Mouse (Mus musculus): ENCODE measurements at regions not wholly inside any gene's neighbourhood (a gene's known extent, or its start where the extent isn't known, plus 50 kb on each side); places are given as distances from the start of the nearest gene placed in this dataset.
A peak's percentile ranks its signal among the peaks of the same experiment; 100 is the strongest.

- Histone ChIP-seq H3K9me3 (replicated peaks; ENCODE audit: insufficient read depth, low read length) (no peaks in the 10 kb centered on the region), H3K36me3 (ENCODE audit: control insufficient read depth in 1 of 2, insufficient read depth in 2 of 2, low read length in 2 of 2) (peaks cover 0 to 16% of the 10 kb centered on the region in 2 experiments; a peak in 2 of 4 replicates), H3K4me3 (ENCODE audit: control insufficient read depth in 1 of 2, insufficient read depth in 1 of 2, low read depth in 2 of 2, low read length in 2 of 2) (no peak overlapping the region), H3K27ac (ENCODE audit: control insufficient read depth, low read depth, low read length) (no peak overlapping the region), H3K9ac (ENCODE audit: control insufficient read depth, low read depth, low read length, poor library complexity, severe bottlenecking) (no peak overlapping the region), H3K79me2 (ENCODE audit: control insufficient read depth, insufficient read depth, low read length, poor library complexity) (no peaks in the 10 kb centered on the region), H3K27me3 (ENCODE audit: control insufficient read depth in 1 of 2, insufficient read depth in 2 of 2, low read length in 2 of 2) (no peaks in the 10 kb centered on the region; a peak in 1 of 4 replicates), H3K4me1 (ENCODE audit: control insufficient read depth in 1 of 2, insufficient read depth in 2 of 2, low read length in 2 of 2) (peaks cover 4 to 17% of the 10 kb centered on the region in 2 experiments; a peak in 3 of 4 replicates)
- TF ChIP-seq CTCF (IDR thresholded peaks at IDR 0.05 in 2 of 3, conservative IDR thresholded peaks at IDR 0.05 in 1 of 3; ENCODE audit: control insufficient read depth in 1 of 3, insufficient read depth in 1 of 3, low read depth in 2 of 3, low read length in 3 of 3, poor library complexity in 1 of 3, severe bottlenecking in 1 of 3) (peak; percentile 44 to 55 (median 55); a peak in 5 of 6 replicates), ZC3H11A (IDR thresholded peaks at IDR 0.05; ENCODE audit: low read depth, low read length) (peak; percentile 41), ZMIZ1 (IDR thresholded peaks at IDR 0.05; ENCODE audit: low read depth, low read length) (no peak), NELFE (IDR thresholded peaks at IDR 0.05; ENCODE audit: low read depth, low read length) (no peak), SMC3 (IDR thresholded peaks at IDR 0.05; ENCODE audit: low read depth, low read length) (peak; percentile 47), MAFK (IDR thresholded peaks at IDR 0.05; ENCODE audit: borderline replicate concordance, low read depth, low read length) (no peak), BHLHE40 (IDR thresholded peaks at IDR 0.05; ENCODE audit: borderline replicate concordance, low read depth, low read length) (no peak), JUND (IDR thresholded peaks at IDR 0.05; ENCODE audit: low read depth, low read length) (no peak), RAD21 (IDR thresholded peaks at IDR 0.05; ENCODE audit: low read depth, low read length) (peak; percentile 51), CHD1 (IDR thresholded peaks at IDR 0.05; ENCODE audit: low read depth, low read length) (no peak)
- DNase-seq (ENCODE audit: low read depth, low spot score) = peak; percentile 60
Measured at GRCm38 (mm10) chr3:37979871-37980270, 255.6 kb upstream of the Gm5148 start.

GRCm38 (mm10) chr3:37978481-37978880, 254.2 kb upstream of the Gm5148 start:
- H3K36me3 ChIP-seq (ENCODE audit: control insufficient read depth in 1 of 2, insufficient read depth in 2 of 2, low read length in 2 of 2) = peaks cover 0 to 16% of the 10 kb centered on the region in 2 experiments; a peak in 2 of 4 replicates
- H3K27me3 ChIP-seq (ENCODE audit: control insufficient read depth in 1 of 2, insufficient read depth in 2 of 2, low read length in 2 of 2) = no peaks in the 10 kb centered on the region
- peak; percentile 88 for DNase-seq (ENCODE audit: low read depth, low spot score)
- H3K79me2 ChIP-seq (ENCODE audit: control insufficient read depth, insufficient read depth, low read length, poor library complexity) = no peaks in the 10 kb centered on the region
- no peaks in the 10 kb centered on the region for H3K9me3 ChIP-seq (replicated peaks; ENCODE audit: insufficient read depth, low read length)
- H3K4me1 ChIP-seq (ENCODE audit: control insufficient read depth in 1 of 2, insufficient read depth in 2 of 2, low read length in 2 of 2) = peaks cover 4 to 19% of the 10 kb centered on the region in 2 experiments; a peak in 3 of 4 replicates
- H3K9ac ChIP-seq (ENCODE audit: control insufficient read depth, low read depth, low read length, poor library complexity, severe bottlenecking) = no peak overlapping the region
- no peak overlapping the region for H3K27ac ChIP-seq (ENCODE audit: control insufficient read depth, low read depth, low read length)
- H3K4me3 ChIP-seq (ENCODE audit: control insufficient read depth in 1 of 2, insufficient read depth in 1 of 2, low read depth in 2 of 2, low read length in 2 of 2) = peak overlapping the region in 1 of 2 experiments; percentile 16; a peak in 1 of 4 replicates
- TF ChIP-seq MEF2A (IDR thresholded peaks at IDR 0.05; ENCODE audit: extremely low read depth, insufficient replicate concordance, low read depth, low read length, poor library complexity, severe bottlenecking) (no peak), RAD21 (IDR thresholded peaks at IDR 0.05; ENCODE audit: low read depth, low read length) (no peak), E2F4 (IDR thresholded peaks at IDR 0.05; ENCODE audit: borderline replicate concordance, low read depth, low read length) (no peak), MYB (IDR thresholded peaks at IDR 0.05; ENCODE audit: low read depth, low read length) (no peak), MYC (IDR thresholded peaks at IDR 0.05; ENCODE audit: low read depth, low read length) (no peak), UBTF (IDR thresholded peaks at IDR 0.05; ENCODE audit: borderline replicate concordance, insufficient read depth, low read depth, low read length) (no peak), MAZ (IDR thresholded peaks at IDR 0.05; ENCODE audit: low read depth, low read length) (0 out of 2 replicates have a peak, but pooled peaks have one; percentile 30), BHLHE40 (IDR thresholded peaks at IDR 0.05; ENCODE audit: borderline replicate concordance, low read depth, low read length) (no peak), MAFK (IDR thresholded peaks at IDR 0.05; ENCODE audit: borderline replicate concordance, low read depth, low read length) (no peak), GABPA (IDR thresholded peaks at IDR 0.05; ENCODE audit: low read depth, low read length) (no peak), GATA1 (IDR thresholded peaks at IDR 0.05; ENCODE audit: low read depth, low read length) (peak; percentile 70), TBP (IDR thresholded peaks at IDR 0.05; ENCODE audit: low read depth, low read length) (no peak), POLR2AphosphoS2 (IDR thresholded peaks at IDR 0.05; ENCODE audit: low read length) (no peak), KAT2A (conservative IDR thresholded peaks at IDR 0.05; ENCODE audit: low read depth, low read length) (no peak), POLR2A (IDR thresholded peaks at IDR 0.05; ENCODE audit: control insufficient read depth in 1 of 2, insufficient read depth in 1 of 2, low read depth in 1 of 2, low read length in 2 of 2, poor library complexity in 1 of 2) (no peak), TCF12 (IDR thresholded peaks at IDR 0.05; ENCODE audit: low read depth, low read length) (0 out of 2 replicates have a peak, but pooled peaks have one; percentile 30), ZKSCAN1 (IDR thresholded peaks at IDR 0.05; ENCODE audit: low read depth, low read length) (no peak), JUND (IDR thresholded peaks at IDR 0.05; ENCODE audit: low read depth, low read length) (peak; percentile 96), HCFC1 (IDR thresholded peaks at IDR 0.05; ENCODE audit: low read depth, low read length) (no peak), ZMIZ1 (IDR thresholded peaks at IDR 0.05; ENCODE audit: low read depth, low read length) (no peak), EP300 (IDR thresholded peaks at IDR 0.05; ENCODE audit: low read depth in 1 of 2, low read length in 2 of 2) (peak; percentile 76 to 90), ZNF384 (IDR thresholded peaks at IDR 0.05; ENCODE audit: low read depth, low read length) (no peak), ELF1 (IDR thresholded peaks at IDR 0.05; ENCODE audit: low read depth, low read length) (no peak), RCOR1 (IDR thresholded peaks at IDR 0.05; ENCODE audit: low read depth, low read length) (peak; percentile 61; the same call in 1 of the 2 replicates), NRF1 (IDR thresholded peaks at IDR 0.05; ENCODE audit: insufficient read depth, low read depth, low read length, poor library complexity, severe bottlenecking) (no peak), MAX (IDR thresholded peaks at IDR 0.05; ENCODE audit: low read length) (no peak)
